Mouse (Mus musculus) lung, postnatal 14 days (tissue): ENCODE measurements at regions not wholly inside any gene's neighbourhood (a gene's known extent, or its start where the extent isn't known, plus 50 kb on each side); places are given as distances from the start of the nearest gene placed in this dataset.

ENCODE experiments used
- DNase-seq: peaks from one replicate; pipeline ENCODE4 v3.0.0; 2021

DNA sequence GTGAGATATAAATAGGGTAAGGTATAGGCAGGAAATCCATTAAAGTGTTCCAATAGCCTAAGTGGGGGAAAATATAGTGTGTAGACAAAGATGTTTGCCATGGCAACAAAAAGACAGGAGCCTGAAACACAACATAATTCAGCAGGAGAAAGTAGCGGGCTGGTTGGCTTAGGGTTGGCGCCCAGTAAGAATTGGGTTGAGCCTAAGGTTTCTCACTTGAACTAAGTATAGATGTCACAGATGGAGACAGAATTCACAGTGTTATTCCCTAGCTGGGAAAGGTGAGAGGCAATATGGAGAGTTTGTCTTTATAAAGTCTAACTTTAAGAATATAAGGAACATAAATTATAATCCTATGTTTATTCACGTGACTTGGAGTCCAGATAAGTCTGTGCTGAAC, 64.8 kb upstream of the Ogfrl1 start:
- no peak for DNase-seq

DNA sequence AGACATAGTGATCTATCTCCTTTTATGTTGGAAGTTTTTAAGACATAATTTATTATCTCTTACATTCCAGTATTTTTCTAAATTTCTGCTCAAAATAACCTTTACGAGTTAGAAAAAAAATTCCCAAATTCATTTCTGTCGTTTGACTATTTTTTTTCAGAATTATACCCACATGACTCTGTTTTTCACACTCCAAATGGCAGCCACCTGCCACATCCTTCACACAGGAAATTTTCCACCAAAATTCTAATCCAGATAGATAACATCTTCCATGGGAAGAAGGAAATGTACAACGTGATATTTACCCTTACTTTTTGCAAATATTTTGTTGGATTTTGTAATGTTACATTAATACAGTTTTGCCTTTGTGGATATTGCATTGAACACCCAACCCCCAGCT, 66.5 kb upstream of the Ogfrl1 start:
- DNase-seq: no peak

DNA sequence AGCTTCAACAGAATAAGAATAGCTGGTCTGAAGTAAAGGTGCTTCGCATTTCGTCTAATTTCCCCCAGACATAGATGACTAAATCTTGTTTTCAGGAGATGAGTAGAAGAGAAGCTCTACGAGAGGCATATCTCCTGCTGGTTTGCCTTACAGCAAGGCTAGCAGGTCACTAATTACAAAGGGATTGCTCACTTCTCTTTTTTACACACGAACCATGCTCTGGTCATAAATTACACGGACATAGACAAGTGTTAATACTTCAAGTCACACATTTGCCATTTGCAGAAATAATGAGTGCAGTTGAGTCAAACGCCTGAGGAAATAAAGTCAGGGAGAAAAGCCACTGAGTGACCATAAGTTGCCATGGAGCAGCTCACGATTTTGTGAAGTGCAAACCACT, 68.8 kb upstream of the Ogfrl1 start:
- DNase-seq: no peak

DNA sequence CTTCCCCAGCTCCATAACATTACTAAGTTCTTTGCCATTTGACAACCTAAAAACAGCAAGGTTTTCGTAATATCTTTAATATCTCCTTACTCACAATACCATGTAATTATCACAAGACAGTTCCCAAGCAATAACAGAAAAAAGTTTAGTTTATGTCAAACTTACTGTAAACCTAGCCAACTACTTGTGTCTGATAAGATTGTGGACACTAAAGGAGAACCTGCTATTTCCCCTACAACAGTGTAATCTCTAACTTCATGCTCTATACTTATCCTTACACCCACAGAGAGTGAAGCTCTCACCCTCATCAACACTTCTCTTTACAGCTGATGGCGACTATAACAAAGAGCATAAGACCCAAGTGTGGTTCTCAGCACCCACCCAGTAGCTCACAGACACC, 69.8 kb upstream of the Ogfrl1 start:
- DNase-seq: no peak

DNA sequence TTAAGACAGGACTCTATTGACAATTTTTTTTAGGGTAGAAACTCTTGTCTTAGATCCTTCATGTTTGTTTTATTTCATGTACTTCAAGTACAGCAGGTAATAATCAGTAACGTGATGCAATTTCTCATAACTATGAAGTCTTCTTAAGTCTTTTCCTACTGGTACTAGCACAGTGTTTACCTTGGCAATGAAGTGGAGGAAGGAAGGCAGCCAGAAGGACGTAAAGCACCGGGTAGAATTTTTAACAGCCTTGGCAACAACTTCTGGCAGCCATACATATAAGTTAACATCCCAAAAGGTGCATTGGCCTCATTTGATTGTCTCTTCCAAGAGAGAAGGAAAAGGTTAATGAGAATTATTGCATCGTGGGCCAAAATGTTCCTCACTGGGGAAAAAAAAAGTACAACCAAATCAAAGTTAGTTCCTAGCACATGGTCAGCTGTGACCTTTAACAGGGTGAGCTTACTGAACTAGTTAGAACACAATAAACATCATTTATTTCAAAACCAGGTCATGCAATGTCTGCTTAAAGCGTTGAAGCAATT, 83.3 kb upstream of the Ogfrl1 start:
- DNase-seq: no peak

DNA sequence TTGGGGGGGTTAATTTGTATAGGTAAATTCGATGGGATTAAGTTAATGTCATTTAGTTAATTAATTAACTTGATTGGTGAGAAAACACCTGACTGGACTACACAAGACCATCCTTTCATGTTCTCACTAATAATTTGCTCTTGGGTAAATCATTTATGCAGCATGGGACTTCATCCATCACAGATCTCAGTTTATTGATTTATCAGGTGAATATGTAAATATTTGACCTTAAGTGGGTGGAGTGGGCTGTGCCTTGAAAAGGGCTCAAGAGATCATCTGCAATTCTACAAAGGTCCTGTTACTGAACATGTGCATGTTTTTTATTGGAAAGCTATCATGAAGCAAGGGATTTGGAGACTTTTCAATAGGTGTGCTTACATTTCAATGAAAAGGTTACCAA, 87.0 kb upstream of the Ogfrl1 start:
- DNase-seq: no peak

DNA sequence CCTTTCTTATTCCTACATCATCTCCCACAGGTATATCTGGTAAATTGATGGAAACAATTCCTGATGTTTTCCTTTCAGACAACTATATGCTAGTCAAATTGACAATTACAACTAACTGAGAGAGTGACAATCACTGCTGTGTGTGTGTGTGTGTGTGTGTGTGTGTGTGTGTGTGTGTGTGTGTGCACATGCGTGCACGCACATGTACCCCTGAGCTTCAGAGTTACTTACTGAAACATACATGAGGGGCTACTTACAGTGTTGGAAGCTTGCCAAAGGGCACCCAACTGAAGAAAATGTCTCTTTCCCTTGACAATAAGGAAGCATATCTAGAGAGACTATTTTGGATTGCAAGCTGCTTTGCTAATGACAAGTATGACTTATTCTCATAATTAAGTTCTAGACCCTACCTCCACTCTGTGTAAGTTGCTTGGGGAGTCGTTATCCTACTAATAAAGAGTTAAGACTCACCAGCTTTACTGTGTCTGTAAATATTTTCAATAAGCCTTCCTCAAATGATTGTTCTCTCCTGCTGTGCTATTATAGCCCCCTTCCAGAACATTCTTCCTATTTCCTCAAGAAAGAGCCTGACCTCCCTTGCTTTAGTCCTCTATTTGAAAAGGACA, 87.7 kb upstream of the Ogfrl1 start:
- DNase-seq: no peak

DNA sequence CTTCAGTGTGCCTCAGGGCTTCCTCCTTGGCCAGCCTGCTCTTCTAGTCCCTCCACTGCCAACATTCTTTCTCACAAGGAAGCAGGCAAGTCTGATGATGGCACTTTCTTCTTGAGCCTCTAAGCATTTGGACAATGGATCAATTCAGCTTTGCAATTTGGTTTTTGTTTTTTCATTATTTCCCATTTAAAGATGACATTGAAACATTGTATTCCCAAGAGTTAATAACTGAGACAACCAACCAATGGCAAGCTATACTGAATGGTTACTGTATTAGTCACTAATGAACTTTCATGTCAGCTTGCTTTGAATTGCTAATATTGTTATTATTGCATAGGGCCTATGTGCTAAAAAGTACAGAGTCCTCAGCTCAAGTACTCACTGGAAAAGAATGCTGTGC, 89.5 kb upstream of the Ogfrl1 start:
- DNase-seq: no peak

DNA sequence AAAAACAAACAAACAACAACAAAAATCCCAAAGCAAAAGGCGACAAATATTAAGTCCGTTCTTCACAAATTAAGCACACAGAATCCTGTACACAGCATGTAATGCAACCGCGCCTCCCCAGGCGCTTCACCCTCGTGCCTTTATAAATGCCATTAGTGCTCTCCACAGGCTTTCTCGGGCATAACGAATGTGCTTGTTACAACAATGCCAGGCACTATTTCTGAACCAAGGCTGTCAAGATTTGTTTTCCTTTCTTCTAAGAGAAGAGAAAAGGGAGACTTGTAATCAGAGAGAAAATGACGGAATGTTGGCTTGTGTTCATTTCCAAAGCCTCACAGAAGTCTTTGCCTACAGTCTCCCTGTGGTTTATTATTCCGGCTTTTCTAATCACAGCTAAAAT, 93.1 kb upstream of the Ogfrl1 start:
- DNase-seq: no peak

DNA sequence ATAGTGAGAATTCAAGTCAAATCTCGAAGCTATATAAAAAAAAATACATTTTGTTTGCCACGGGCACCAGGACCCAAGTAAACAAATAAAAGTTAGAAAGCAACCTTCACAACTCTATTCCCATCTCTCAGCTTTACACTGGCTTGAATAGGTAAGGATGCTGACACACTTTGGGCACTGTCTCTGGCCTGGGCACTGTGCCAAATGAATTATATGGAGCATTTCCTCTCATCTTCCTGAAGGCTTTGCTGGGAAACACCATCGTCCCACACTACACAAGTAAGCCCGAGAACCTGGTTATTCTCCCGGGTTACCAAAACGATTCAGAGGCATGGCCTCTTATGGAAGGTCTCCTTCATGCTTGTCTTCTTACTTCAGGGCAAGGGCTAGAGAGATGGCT, 93.5 kb upstream of the Ogfrl1 start:
- DNase-seq: peak; percentile 15

DNA sequence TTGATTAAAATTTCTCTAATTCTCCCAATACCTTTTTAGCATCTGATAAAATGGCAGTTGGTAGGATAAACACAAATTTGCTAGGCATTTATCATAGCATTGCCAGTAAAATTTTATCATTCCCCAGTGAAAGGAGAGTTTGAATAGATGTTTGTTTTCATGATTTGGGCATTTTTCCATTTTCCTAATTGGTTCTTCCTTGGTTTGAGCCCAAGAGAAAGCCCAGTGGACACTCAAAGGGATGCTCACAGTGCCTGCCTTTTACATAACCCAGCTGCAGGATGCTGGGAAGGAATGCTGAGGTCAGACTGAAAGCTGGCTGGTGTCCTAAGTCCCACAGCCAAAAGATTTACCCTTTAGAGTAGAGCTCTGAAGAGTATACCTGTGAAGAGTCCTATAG, 95.4 kb upstream of the Ogfrl1 start:
- DNase-seq: no peak

DNA sequence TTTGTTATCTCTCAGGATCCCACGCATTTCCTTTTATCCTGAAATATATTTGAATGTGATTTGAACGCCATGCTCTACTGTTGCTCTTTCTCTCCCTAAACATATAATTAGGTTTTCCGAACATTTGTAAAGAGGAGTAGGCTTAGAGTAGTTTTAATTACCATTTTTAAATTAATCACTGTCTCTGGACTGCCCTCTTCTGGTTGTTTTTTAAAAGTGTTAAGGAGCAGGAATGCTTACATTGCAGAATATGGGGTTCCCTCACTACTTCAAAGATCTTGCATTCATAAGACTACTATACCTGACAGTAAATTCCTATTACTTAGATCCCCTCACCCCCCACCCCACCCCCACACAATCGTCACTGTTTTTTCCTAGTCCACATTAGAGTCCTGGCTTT, 97.8 kb upstream of the Ogfrl1 start:
- no peak for DNase-seq

DNA sequence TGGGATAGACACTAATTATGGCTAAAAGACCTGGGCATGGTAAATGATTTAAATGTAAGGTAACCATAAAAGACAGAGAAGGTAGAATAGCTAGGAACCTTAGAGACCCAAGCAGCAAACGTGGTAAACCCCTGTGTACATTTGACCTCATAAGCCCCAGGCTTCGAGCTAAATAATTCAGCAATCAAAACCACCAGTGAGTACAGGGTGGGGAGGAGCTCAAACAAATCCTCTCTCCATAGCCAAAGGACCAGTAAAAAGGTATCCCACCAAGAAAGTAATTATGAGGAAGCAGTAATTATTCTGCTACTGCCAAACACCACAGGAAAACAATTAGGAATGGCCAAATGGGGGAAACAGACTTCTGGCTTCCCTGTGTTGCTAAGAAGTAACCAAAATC, 122.5 kb upstream of the Ogfrl1 start:
- DNase-seq: no peak

DNA sequence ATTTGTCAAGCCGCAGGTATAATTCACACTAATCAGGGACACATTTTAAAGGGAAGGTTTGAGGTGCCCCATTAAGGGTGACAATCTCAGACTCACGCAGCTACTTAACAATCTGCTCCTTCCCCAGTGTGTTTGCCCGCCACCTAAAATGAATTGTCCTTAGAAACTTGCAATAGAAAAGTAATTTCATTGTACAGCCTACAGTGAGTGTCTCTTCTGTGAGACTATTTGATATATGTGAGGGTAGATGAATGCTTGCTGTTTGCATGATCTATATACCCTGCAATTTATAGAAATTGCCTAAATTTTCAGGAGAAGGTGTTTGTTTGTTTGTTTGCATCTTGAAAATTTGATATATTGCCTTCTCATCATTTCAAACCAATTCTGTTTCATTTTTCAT, 135.1 kb upstream of the Ogfrl1 start:
- no peak for DNase-seq

DNA sequence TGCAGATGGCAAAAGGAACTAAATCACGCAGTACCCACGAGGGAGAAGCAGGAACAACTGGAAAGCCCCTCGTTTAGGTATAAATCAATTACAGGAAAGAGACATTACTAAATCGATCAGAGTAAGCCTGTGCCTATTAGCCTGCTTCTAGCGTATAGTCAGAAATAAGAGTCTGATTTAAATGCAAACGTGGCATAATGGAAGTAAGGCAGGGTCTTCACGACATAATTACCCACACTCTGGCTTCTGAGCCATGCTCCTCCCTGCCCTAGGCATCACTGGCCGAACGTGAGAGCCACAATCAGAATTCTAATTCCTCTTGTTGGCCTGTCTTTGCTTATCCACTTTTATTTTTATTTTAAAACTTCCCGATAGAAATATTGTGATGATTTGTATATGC, 139.0 kb upstream of the Ogfrl1 start:
- no peak for DNase-seq

DNA sequence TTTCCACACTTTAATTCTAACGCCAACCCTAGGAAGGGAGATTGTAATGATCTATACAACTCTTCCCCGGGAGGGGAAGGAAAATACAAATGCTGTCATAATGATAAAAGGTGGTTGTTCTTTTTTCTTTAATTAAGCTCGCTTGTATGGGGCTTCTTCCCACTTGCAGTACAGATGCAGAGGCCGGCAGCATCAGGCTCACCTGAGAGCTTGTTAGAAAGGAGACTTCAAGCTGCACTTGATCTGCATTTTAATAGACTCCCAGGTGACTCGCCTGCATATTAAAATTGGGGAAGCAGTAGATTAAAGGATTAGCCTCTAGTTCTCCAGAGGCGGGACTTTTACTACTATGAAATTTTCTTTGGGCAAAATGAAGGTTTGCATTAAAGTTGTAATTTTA, 140.8 kb upstream of the Ogfrl1 start:
- DNase-seq: no peak

DNA sequence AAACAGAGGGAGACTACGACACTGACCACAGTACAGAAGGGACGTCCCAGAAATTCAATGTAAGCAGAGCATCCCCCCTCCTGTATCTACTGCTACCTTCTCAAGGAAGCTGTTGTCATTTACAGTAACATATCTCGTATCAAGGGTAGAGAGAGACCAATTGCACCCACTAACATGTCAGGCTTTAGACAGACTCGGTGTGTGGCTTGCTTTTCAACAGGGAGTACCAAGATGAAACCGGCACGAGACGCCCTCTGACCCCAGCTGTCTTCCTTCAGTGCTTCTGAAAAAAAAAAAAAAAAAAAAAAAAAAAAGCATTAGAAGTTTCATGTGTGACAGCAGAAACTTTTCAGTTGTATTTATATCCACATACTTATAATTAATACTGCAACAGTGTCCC, 143.0 kb upstream of the Ogfrl1 start:
- DNase-seq: no peak

DNA sequence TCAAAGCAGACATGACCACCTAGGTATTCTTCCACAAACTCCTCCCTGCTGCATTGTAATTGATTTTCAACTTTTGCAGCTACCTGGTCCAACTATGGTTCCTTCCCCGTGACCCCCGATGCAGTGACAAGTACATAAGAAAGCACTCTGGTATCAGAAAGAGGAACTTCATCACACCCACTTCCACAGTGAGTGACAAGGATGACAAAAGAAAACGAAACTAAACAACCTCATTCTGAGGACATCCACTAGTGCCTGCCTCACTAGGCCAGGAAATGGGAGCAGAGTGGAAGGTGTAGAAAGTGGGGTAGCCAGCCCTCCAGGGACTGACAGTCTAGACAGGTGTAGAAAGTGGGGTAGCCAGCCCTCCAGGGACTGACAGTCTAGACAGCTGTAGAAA, 158.2 kb upstream of the Ogfrl1 start:
- DNase-seq: no peak

DNA sequence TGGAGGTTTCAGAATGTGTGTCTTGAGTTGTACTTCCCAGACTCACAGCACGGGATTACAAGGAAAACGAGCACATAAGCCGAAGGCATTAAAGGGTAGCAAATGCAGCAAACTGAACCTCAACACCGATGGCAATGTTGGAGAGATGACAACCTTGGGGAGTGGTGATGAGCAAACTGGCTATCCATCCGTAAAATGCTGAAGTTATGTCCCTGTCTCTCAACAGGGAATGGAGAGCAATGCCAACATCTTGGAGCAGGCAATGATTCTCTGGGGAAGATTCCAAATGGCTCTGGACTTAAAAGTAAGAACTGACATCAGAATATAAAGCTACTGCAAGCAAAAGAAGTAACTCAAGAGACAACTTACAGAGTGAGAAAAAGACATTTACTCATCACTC, 170.5 kb upstream of the Ogfrl1 start:
- no peak for DNase-seq

DNA sequence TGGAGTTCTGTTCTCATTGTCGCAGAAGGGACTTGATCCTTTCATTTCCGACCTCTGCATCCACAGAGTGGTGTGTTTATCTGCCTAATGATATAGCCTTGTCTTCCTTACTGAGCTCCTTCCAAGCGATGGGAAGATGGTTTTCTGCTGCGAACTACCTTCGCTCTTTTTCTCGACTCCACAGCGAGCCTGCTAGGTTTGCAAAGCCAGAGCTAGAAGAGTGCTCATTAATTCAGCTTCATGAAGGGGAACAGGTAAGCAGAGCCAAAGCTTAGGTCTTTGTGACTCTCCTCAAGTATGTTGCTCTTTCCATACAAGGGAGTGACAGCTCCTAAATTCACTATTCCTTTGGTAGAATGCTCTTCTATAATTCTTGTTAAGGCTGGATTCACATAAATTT, 176.9 kb upstream of the Ogfrl1 start:
- DNase-seq: no peak

DNA sequence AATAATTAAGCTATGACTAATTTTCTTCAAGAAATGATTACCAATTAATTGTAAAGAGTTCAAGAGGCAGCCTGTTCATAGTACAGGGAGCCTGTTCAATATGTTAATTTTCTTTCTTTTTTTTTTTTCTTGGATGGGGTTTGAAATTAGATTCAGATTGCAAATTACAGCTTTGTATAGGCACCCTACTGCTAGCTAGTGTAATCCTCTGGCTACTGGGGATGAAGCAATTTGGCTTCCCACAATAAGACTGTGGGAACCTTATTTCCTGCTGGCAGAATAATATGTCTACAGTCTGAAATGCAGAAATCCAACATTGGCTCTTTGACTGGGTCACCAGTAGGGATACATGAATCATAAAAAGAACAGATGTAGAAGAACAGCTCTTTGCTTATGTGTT, 177.4 kb upstream of the Ogfrl1 start:
- no peak for DNase-seq

DNA sequence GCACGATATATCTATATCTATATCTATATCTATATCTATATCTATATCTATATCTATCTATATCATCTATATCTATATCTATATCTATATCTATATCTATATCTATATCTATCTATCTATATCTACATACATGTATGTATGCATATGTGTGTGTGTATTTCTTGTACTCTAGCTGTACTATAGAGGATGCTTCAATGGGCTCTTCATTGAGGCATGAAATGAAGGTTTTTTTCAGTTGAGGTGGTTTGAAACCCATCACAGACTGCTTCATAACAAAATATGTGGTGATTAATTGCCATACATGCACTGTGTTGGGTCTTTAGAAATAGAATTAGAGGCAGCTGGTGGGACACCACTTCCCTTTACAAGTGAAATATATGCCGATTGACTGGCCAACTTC, 177.9 kb upstream of the Ogfrl1 start:
- DNase-seq: no peak

DNA sequence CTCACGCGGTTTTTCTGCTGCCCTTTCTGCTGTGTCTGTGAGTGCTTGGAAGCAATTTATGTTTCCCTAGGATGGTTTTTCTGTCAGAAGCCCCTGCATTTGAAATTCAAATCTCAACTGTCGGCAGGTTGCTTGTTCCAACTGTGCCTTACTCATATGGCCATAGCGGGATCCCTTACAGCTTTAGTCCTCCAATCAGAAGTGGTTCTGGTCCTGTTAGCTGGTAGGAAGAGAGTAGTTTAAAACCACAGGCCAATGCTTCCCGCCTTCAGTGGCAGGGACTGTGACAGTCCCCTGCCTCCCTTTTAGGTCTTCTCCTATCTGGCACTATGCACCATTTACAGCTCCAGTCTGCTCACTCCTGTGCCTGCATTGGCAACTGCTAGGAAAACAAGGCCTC, 178.6 kb upstream of the Ogfrl1 start:
- no peak for DNase-seq

DNA sequence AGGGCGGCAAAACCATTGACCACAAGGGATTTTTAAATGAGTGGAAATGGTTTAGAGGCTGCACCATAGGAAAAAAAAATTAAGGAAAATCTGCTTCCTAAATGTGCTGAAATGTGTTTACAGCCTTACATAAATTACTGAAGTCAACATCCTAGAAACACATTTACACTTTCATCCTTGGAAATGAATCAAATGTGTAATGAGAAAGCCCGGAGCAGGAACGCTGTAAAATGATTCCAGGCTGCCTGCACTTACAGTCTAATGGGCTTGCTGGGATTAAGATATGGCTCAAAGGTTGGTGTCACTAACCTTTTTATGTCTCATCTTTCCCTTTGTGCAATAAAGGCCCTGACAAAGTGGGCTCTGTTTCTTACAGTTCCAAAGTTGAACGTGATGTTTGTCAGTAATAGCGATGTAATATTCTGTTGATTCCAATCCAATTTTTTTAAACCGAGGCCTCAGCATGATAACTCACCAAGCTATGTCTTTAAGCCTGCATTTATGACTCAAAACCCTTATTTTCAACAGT, 172.1 kb upstream of the B3gat2 start:
- DNase-seq: no peak

DNA sequence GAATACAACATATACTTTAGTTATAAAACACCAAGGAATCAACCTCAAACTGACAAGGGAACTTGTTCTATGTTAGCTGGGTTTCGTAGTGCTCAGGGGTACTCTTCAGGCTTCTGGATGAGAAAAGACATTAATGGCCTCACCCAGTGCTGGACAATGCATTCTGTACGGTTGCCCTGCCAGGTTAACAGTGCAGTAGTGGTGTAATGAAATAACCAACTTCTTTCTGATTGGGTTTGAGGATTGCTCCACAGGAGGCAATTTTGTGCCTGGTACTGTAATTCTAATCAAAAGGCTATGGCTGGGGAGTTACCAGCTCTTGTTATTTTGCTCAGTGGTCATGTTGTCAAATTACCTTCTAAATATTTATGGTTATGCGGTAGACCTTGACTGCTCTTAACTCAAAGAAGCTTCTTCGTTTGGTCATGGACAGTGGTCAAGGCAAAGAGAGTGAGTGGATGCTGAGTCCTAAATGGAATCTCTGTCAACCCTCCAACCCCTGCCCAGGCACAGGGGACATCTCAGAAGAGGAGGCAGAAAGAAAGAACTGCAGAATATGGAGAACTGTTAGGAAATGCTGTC, 158.8 kb upstream of the B3gat2 start:
- no peak for DNase-seq
